Mouse (Mus musculus) G1E (cell line): ENCODE measurements around the gene Cd151.

Experiments used
- CTCF ChIP-seq: IDR thresholded peaks from 2 replicates; pipeline ENCODE4 v1.5.1; 2012; ENCODE audit warnings: low read depth, low read length, inconsistent platforms, mixed read lengths
- GATA1 ChIP-seq: IDR thresholded peaks from 2 replicates; pipeline ENCODE4 v1.6.1; 2012; ENCODE audit warnings: borderline replicate concordance, low read length, inconsistent platforms, mixed read lengths
- GATA2 ChIP-seq: IDR thresholded peaks from 2 replicates; pipeline ENCODE4 v1.6.1; 2012; ENCODE audit warnings: low read depth, low read length, inconsistent platforms, borderline replicate concordance
- POLR2AphosphoS5 ChIP-seq: IDR thresholded peaks from 2 replicates; pipeline ENCODE4 v1.6.1; 2012; ENCODE audit warnings: low read depth, low read length, inconsistent platforms; ENCODE audit not compliant: insufficient replicate concordance
- TAL1 ChIP-seq: conservative IDR thresholded peaks from 2 replicates; pipeline ENCODE4 v1.6.1; 2012; ENCODE audit warnings: low read depth, low read length, inconsistent platforms, mixed read lengths

DNA sequence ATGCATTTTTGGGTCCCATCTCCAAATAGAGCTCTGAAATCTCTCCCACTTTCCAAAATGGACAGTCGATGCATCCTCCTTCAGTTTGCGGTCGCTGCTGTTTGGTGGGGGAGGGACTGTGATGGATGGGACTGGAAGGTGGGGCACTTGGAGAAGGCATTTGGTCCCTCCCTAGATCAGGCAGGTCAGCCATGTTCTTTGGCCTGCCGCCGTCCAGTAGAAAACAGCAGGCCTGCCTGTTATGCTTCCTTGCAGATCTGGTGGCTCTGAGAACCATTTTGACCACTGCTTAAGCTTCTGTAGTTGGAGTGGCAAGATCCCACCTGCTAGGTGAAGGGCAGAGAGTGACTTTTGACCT, 951 bp downstream of the Cd151 start:
- TF ChIP-seq CTCF (no peak), TAL1 (no peak), GATA1 (no peak), POLR2AphosphoS5 (peak; percentile 21; the same call in 1 of the 2 replicates), GATA2 (no peak)
